Mouse (Mus musculus) lung, embryonic 15.5 days (tissue): ENCODE results near the gene Usp29. TPM values are rescaled to one million over a fixed set of nuclear protein-coding genes. Genes with fewer than 3 reads are reported as not detected.
"Not testable (repeated sequence)": the region's sequence is repeated elsewhere in the genome, so short reads cannot be mapped to it uniquely, and the experiment has no call there.

Experiments used
- ATAC-seq: fragments of 200-750 bp; cut with Nextera tagmentation; 2 replicates; pipeline ENCODE4 v1.8.0; 2017; ENCODE audit warnings: moderate number of reproducible peaks, borderline replicate concordance; ENCODE audit not compliant: low FRiP score, low TSS enrichment; ENCODE audit errors: extremely low read depth
- H3K27ac ChIP-seq: fragments of 300-500 bp; sonication (generic); 2 replicates; pipeline ENCODE4 v1.5.1; 2015; ENCODE audit warnings: moderate library complexity, mild to moderate bottlenecking, inconsistent platforms
- H3K27me3 ChIP-seq: fragments of 300-500 bp; sonication (generic); 2 replicates; pipeline ENCODE4 v1.6.1; 2015; ENCODE audit warnings: inconsistent platforms
- H3K36me3 ChIP-seq: fragments of 300-500 bp; sonication (generic); 2 replicates; pipeline ENCODE4 v1.6.1; 2015; ENCODE audit warnings: inconsistent platforms
- H3K4me1 ChIP-seq: fragments of 300-500 bp; sonication (generic); 2 replicates; pipeline ENCODE4 v1.6.1; 2015; ENCODE audit warnings: inconsistent platforms
- H3K4me2 ChIP-seq: fragments of 300-500 bp; sonication (generic); 2 replicates; pipeline ENCODE4 v1.6.1; 2015; ENCODE audit warnings: inconsistent platforms, mild to moderate bottlenecking, moderate library complexity
- H3K4me3 ChIP-seq: fragments of 300-500 bp; sonication (generic); 2 replicates; pipeline ENCODE4 v1.5.1; 2015; ENCODE audit warnings: mild to moderate bottlenecking, inconsistent platforms
- H3K9ac ChIP-seq: fragments of 300-500 bp; sonication (generic); 2 replicates; pipeline ENCODE4 v1.6.1; 2015; ENCODE audit warnings: inconsistent platforms
- H3K9me3 ChIP-seq: fragments of 300-500 bp; sonication (generic); 2 replicates; pipeline ENCODE4 v1.6.1; 2016; ENCODE audit warnings: inconsistent platforms
- WGBS: fragments of 180-500 bp; shearing (Covaris S2); methylation state at CpG from one replicate; pipeline ENCODE4 v1.1.7; 2015; 5-methylcytosine and 5-hydroxymethylcytosine counted together
- microRNA counts: library from miRNA; unstranded; fragments of <30 nt; microRNA quantifications from one replicate; lab custom pipeline; 2016
- microRNA-seq: library from miRNA; unstranded; fragments of <30 nt; microRNA quantifications from one replicate; pipeline ENCODE4, GENCODE M21; 2016
- polyA plus RNA-seq: library from polyadenylated mRNA; unstranded; fragments of >200 nt; fragmentation: Nextera tagmentation; extraction: Ambion mirVana; gene quantifications from 2 replicates; pipeline ENCODE4 v1.2.1, GENCODE M21; 2015

The Usp29 gene
- polyA plus RNA-seq, 1 experiment from 2014 or later = 4.4 TPM

DNA sequence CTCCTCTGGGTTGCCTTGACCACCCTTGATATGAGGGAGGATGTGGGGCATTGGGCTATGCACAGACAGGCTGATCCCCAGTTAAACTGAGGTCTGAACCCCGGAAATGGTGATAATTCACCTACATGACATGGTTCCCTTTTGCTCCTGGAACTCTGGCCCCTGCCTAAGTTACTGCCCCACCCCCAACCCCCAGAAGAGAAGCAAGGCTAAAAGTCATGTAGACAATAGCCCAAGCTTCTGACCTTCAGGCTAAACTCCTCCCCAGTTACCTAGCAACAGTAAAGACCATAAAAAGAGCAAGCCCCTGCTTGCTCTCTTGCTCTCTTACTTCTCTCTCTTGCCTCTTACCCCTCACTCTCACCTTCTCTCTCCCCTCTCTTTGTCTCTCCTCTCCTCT, 243.2 kb downstream of the Usp29 start:
- WGBS = 94% methylated on average over 1 of the region's 1 CpGs

DNA sequence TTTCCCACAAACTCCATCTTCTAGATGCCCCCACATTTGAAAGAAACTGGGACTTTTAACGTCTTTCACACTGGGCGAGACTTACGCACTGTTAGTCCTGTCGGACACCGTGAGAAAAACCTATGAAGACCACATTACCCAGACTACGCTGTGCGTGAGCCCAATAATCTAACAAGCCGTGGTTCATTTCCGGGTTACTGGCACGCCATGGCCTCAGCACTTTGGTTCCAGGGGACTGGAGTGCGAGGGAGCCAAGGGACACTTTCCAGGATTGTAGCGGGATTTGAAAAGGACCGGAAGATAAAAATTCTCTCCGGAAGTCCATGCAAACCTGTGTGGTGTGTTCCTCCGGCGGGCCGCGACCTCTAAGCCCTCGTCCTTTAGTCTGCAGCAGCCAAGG, 246.5 kb downstream of the Usp29 start:
- H3K9ac ChIP-seq = no peak overlapping the region
- no peaks in the 10 kb centered on the region for H3K4me1 ChIP-seq
- no peaks in the 10 kb centered on the region for H3K9me3 ChIP-seq
- no peak overlapping the region for H3K4me3 ChIP-seq
- 90% methylated on average over 19 of the region's 19 CpGs for WGBS
- H3K4me2 ChIP-seq = no peak overlapping the region
- no peak for ATAC-seq
- H3K36me3 ChIP-seq = no peaks in the 10 kb centered on the region
- H3K27me3 ChIP-seq = no peaks in the 10 kb centered on the region
- no peak overlapping the region for H3K27ac ChIP-seq

More for the DNA sequence above, 243.2 kb downstream of the Usp29 start:
- no peak overlapping the region for H3K4me2 ChIP-seq
- no peaks in the 10 kb centered on the region for H3K36me3 ChIP-seq
- no peak overlapping the region for H3K9ac ChIP-seq
- no peak overlapping the region for H3K4me3 ChIP-seq
- no peaks in the 10 kb centered on the region for H3K4me1 ChIP-seq
- no peak for ATAC-seq
- no peaks in the 10 kb centered on the region for H3K9me3 ChIP-seq
- H3K27me3 ChIP-seq = no peaks in the 10 kb centered on the region
- H3K27ac ChIP-seq = no peak overlapping the region

DNA sequence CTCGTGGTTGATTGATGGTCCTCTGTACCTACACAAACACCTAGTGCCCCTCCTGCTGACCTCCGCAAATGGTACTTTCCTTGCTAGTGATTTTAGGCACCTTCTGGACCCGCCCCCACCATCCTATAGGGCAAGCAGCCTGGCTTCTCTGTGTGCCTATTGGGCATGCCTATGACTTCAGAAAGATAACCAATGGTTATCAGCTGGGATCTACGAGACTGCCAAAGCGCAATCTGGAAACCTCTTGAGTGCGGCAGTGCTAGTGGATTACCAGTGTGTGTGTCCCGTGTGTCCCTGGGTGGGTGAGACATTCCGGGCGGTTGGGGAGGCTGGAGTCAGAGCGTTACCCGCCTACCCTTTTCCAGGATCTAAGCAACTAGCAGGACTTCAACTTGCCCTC, 264.9 kb downstream of the Usp29 start, which contains the start of gene Aurkc:
Gene Aurkc, plus strand, starts transcription at position 50 of the 400 bp plus-strand sequence.
- ATAC-seq, H3K9ac ChIP-seq, H3K27ac ChIP-seq, H3K9me3 ChIP-seq, H3K36me3 ChIP-seq, H3K27me3 ChIP-seq, H3K4me3 ChIP-seq, H3K4me1 ChIP-seq, H3K4me2 ChIP-seq: not testable (repeated sequence)
- WGBS = 77% methylated on average over 11 of the region's 11 CpGs

DNA sequence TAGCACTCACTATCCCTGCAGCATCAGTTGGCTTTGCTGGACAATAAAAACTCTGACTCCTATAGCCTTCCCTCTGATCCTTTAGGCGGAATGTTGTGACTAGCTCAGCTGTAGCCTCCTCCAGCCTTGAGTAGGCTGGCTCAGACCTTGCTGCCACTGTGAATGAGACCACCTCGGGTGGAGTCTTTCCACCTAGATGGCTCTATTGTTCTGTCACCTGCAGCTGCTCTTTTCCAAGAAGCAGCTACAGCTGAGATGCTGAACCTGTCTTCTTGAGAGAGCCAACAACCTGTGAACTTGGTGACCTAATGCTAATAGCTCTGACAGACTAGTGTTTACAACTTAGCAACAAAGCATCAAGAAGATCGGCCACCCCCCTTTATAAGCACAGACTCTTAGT, 268.5 kb downstream of the Usp29 start:
- not testable (repeated sequence) for H3K4me3 ChIP-seq
- WGBS = 38% methylated on average over 3 of the region's 3 CpGs

DNA sequence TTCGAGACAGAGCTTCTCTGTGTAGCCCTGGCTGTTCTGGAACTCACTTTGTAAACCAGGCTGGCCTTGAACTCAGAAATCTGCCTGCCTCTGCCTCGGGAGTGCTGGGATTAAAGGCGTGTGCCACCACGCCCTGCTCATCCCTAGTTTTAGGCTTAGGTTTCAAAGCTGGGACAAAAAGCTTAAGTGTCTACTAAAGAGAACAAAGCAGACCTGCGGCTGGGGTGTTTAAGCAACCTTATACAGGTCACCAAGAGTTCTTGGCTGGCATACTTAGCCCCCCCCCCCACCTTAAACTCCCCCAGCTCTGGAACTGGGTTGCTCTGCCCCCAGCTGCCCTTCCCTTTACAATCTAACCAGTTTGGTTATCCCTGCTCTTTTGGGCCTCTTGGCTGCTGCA, 275.1 kb downstream of the Usp29 start:
- H3K27me3 ChIP-seq, H3K9me3 ChIP-seq, H3K9ac ChIP-seq, H3K36me3 ChIP-seq, H3K4me2 ChIP-seq, H3K27ac ChIP-seq, H3K4me3 ChIP-seq, ATAC-seq, H3K4me1 ChIP-seq: not testable (repeated sequence)
- WGBS = 63% methylated on average over 5 of the region's 5 CpGs

More for the DNA sequence above, 268.5 kb downstream of the Usp29 start:
- H3K27ac ChIP-seq, H3K9me3 ChIP-seq, H3K36me3 ChIP-seq, H3K4me1 ChIP-seq, H3K4me2 ChIP-seq, H3K9ac ChIP-seq, H3K27me3 ChIP-seq, ATAC-seq: not testable (repeated sequence)

MicroRNAs encoded within 50 kb of the gene (microRNA counts, 519-probe panel; counts per million panel counts)
- 19.7 counts per million for microRNA mmu-miR-3099 (lab: Ali Mortazavi, UCI)

Small RNA genes lying within 50 kb of the gene (microRNA-seq; reads per million reads assigned to microRNA genes)
- 21.7 reads per million, percentile 38 among the genes with 10 or more reads in this experiment for gene Mir3099

Other genes with a start within 250 kb of the Usp29 start
- not detected in 2 replicates for gene Olfr5, start 243.6 kb upstream of the Usp29 start, polyA plus RNA-seq
- gene Olfr1347, start 230.8 kb upstream of the Usp29 start, polyA plus RNA-seq = not detected in 2 replicates
- not detected in 2 replicates for gene Olfr1348, start 221.8 kb upstream of the Usp29 start, polyA plus RNA-seq
- gene Olfr1349, start 207.6 kb upstream of the Usp29 start, polyA plus RNA-seq = not detected in 2 replicates
- not detected in 2 replicates for gene Olfr1350, start 165.7 kb upstream of the Usp29 start, polyA plus RNA-seq
- 1.2 and 2.9 TPM in 2 replicates for gene Zim1, start 34.1 kb upstream of the Usp29 start, polyA plus RNA-seq
- 117 and 127 TPM in 2 replicates for gene Peg3, start 147 bp upstream of the Usp29 start, polyA plus RNA-seq